Mouse (Mus musculus): ENCODE measurements around the gene Slc9b2. TPM values are rescaled to one million over a fixed set of nuclear protein-coding genes. Genes with fewer than 3 reads are reported as not detected.

Slc9b2 gene
- polyA plus RNA-seq, 1 experiment, result 3.6 TPM

DNA sequence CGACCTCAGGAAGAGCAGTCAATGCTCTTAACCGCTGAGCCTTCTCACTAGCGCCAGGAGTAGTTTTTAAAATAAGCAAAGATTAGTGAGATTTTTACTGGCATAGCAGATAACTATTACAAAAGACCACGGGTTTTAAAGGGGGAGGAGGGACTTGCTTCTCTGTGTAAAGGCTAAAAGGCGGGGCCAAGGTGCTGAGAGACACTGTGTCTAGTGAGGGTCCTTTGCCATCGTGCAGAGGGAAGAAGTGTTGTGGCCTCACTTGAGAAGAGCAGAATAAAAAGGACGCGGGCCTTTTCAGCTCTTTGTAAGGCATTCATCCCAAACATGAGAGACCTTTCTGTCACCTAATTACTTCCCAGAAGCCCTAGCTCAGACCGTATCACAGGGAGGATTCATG lies 2.9 kb upstream of the Slc9b2 start:
- DNase-seq (ENCODE audit: extremely low spot score in 1 of 2, low spot score in 1 of 2), result no peak

DNA sequence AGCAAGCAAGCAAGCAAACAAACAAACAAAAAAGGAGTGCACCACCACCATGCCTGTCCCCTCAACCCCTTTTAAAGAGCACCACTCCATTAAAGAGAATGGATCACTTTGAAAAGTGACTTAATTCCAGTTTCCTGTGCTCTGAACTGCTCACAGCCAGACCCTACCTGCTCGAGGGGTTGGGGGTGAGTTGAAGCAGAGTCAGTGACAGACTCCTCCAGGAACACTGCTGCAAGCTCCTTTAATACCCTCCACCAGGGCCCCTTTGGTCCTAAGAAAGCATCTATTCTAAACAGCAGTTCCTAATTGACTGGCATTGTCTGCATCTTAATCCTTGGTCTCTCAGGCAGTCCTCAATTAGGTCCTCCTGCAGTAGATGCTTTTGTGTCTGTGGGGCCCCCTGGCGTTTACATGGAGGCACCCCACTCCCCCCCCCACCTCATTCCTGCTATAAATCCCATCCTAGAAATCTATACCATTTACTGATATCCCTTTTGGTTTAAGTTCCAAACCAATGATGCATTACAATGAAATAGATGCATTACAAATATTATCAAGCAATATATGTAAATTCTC lies 5.5 kb downstream of the Slc9b2 start:
- DNase-seq (ENCODE audit: extremely low spot score in 1 of 2, low spot score in 1 of 2), result no peak

DNA sequence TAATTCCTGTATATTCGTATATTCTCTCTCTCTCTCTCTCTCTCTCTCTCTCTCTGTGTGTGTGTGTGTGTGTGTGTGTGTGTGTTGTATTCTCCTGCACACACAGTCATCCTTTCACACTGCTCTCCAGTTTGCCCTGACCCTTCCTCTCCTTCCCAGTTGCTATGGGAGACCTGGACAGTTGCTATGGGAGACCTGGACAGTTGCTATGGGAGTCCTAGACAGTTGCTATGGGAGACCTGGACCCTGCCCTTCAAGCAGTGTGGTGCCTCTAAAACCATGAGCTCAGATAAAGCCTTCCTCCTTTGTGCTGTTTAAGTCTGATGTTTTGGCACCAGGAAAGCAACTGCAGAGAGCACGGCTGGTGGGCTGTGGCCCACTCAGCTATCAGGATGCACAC lies 6.2 kb downstream of the Slc9b2 start:
- no peak for DNase-seq (ENCODE audit: extremely low spot score in 1 of 2, low spot score in 1 of 2)

DNA sequence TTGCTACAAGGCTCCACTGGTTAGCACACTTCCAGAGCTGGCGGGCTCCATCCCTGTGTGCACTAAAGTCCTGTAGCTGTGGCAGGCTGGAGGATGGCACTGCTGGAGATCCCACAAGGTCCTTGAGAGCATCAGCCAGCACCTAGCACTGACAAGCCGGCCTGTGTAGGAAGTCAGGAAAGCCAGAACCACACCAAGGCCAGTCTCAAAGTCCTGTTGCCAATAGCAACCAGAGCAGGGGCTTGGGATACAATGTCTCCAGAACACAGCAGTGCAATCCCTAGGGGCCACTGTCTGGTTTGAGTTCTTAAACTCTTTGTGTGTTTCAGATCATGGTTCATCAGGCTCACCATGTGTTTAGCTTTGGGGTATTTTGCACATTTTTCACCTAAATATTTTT lies 7.3 kb downstream of the Slc9b2 start:
- DNase-seq (ENCODE audit: extremely low spot score in 1 of 2, low spot score in 1 of 2), result no peak

DNA sequence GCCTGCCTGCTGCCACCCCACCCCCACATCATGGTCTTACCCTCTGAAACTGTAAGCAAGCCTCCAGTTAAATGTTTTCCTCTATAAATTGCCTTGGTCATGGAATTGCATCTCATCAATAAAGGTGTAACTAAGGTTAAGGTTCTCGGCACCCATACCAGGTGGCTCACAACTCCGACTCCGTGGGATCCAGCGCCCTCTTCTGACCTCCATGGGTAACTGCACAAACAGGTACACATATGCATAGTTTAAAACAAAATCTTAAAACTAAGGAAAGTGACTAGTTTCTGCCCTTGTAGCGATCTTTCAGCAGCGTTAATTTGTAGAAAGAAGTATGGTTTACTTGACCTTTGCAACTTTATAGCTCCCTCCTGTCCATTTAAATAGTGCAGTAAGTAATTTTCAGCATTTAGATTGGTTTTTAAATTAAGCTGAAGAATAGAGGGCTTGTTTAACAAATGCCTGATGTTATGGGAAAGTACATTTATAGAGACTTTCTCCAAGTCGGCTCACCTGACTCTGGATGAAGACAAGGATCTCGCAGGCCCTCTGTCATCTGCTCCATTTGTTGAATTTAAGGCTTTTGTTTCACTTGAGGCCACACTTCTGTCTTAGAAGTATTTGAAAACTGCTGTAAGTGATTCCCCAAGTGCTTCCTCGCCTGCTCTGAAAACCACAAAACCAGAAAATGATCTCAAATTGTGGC lies 8.4 kb downstream of the Slc9b2 start:
- DNase-seq (ENCODE audit: extremely low spot score in 1 of 2, low spot score in 1 of 2), result no peak

DNA sequence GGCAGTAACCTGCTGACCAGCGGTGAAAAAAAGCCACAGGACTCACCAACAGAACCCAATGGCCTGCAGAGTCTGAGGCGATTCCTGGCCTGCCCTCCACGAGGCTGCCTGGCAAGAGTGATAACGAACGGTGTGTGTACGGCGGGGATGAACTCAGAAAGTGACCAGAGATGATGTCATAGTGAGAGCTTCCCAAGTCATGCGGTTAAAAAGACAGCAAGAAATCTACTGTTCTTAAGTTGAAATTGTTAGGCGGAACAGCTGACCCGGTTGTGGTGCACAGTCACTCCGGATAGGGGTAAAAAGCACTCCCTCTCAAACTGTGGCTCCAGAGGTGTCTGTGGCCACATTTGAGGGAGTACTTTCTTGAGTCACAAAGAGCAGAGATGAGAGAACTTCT lies 10.8 kb downstream of the Slc9b2 start:
- no peak for DNase-seq (ENCODE audit: extremely low spot score in 1 of 2, low spot score in 1 of 2)

DNA sequence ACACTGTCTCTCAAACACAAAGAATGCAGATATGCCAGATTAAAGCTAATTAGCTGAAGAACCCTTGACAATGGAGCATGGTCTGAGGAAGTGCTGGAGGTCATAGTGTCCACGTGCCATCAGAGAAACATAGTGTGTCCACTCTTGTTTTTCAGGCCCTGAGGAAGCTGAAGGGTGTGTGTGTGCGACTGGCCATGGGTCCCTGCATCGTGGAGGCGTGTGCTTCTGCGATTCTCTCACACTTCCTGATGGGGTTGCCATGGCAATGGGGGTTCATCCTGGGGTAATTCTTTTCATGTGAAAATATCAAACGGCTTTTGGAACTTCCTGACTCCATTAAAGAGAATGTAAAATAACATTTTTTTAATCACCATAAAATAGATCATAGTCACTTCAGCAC lies 16.9 kb downstream of the Slc9b2 start:
- DNase-seq (ENCODE audit: extremely low spot score in 1 of 2, low spot score in 1 of 2), result peak in 1 of 2 experiments; percentile 16

DNA sequence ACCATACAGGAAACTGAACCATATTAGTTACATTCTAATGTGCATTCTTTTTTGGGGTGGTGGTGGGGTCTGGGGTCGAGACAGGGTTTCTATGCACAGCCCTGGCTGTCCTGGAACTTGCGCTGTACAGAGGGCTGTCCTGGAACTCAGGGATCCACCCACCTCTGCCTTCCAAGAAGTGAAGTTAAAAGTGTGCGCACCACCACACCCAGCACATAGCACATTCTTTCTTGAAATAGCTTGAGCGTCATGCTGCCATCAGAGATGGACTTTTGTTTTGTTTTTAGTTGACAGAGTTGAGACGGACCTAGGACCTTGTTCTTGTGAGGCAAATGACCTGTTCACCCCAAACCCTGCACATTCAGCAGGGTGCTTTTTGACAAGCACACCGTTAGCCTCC lies 19.7 kb downstream of the Slc9b2 start:
- no peak for DNase-seq (ENCODE audit: extremely low spot score in 1 of 2, low spot score in 1 of 2)

DNA sequence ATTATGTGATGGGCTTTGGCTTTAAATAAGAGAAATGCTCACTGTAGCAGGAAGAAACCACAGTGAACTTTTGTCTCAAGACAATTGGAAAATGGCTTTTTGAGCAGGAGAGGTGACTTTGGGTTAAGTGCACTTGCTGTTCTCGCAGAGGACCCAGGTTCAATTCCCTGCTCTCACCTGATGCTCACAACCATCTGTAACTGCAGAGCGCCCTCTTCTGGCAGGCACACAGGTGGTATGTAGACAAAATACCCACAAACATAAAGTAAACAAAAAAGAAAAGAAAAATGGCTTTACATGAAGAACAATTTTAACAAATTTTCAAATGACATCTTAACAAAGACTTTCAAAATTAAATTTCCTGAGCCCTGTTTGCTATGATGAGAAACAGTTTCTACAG lies 20.1 kb downstream of the Slc9b2 start:
- no peak for DNase-seq (ENCODE audit: extremely low spot score in 1 of 2, low spot score in 1 of 2)

DNA sequence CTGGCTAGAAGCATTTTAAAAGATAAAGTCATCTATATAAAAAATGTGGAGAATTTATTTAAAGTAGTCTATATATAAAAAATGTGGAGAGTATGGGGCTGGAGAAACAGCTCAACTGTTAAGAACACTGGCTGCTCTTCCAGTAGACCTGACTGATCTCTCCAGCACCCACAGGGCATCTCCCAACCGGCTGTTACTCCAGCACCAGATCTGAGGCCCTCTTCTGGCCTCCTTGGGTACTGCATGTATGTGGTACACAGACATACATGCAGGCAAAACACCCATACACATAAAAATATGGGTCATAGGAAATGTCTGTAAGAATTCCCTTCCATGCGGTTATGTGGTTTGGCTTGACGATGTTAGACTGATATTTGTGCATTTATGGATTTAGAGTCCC lies 21.1 kb downstream of the Slc9b2 start:
- peak in 1 of 2 experiments; percentile 34 for DNase-seq (ENCODE audit: extremely low spot score in 1 of 2, low spot score in 1 of 2)

DNA sequence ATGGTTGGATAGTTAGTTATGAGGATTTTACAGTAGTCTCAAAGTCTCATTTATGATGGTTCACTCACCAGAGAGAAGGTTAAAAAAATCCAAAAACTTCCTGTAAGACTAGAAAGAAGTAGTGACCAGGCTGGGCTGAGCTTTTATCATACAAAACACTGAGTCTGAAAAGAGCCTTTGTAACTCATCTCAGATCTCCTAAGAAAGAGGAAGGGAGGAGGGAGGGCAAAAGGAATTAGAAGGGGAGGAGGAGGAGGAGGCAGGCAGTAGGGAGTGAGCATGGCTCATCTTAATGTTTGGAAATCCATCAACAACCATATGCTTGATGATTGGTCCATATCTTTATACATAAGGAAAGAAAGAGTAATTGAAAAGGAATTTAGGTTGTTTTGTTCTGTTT lies 25.2 kb downstream of the Slc9b2 start:
- DNase-seq (ENCODE audit: extremely low spot score in 1 of 2, low spot score in 1 of 2), result no peak

DNA sequence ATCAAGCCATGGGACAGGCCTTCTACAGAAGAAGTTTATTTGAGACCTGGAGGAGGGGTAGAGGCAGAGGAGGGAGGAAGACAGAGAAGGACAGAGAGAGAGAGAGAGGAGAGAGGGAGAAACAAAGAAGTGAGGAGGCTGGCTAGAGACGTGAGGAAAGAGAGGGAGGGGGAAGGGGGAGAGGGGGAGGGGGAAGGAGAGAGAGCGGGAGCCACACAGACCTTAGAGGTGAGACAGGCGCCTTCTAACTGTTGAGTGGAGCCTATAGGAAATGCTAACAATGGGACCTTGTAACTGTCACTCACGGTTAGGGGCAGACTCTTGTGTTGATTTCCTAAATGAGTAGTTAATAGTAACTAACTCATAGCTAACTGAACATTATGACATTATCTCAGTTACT lies 26.3 kb downstream of the Slc9b2 start:
- DNase-seq (ENCODE audit: extremely low spot score in 1 of 2, low spot score in 1 of 2), result no peak

DNA sequence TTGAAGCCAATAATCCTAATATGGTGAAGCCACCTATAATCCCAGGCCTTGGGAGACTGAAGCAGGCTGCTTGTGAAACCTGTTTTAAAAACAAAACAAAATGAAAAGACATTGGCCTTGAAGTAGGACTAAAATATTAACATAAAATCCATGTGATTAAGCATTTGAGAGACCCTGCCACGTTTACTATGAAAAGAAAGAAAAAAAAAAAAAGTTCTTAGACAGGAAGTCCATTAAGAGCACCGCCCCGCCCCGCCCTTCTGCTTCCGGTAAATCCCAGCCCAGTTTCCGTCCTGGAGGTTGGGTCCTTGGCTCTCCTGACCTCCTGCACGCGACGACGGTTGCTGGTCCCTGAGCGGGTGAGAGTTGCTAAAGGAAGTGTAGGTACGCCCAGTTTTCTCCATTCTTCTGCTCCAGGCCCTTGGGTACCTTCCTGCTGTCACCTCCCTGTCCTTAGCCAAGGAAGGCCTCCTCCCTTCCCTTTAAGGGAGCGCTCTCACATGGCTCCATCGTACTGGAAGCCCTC lies 40.3 kb downstream of the Slc9b2 start, which contains the start of gene Slc9b1:
Slc9b1 (plus strand) TSS at position 291 of the 526 bp plus-strand sequence.
- DNase-seq (ENCODE audit: extremely low spot score in 1 of 2, low spot score in 1 of 2), result no peak

DNA sequence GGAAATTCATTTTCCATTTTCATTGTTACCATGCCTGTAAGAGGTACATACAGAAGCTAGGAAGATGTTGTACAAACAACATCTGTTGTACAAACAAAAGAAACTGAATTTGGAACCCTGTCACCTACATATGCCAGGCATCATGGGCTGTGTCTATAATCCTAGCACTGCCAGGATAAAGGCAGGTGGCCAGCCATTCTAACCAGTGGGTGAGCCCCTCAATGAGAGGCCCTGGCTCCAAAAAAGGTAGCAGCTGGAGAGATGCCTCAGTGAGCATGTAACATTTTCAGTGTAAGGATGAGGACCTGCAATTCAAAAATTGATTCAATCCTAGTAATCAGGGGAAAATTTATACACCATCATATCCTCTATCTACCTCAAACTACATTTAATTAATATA lies 41.5 kb downstream of the Slc9b2 start:
- no peak for DNase-seq (ENCODE audit: extremely low spot score in 1 of 2, low spot score in 1 of 2)

DNA sequence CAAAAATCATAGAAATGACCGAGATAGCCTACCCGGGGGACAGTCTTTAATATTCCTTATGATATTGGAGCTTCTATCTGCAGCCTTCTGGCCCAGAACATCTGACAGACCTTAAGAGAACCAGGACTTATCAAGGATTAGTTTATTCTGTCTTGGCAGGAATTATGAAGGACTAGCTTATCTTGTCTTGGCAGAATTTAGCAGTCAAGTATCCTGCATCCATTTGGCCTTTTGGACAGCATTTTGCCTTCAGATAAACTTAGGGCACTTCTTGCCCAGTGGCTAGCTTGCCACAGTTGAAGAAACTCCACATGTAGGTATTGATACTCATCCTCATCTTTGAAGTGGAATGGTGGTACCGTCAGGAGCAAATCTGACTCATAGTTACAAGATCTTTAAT lies 44.4 kb downstream of the Slc9b2 start:
- DNase-seq (ENCODE audit: extremely low spot score in 1 of 2, low spot score in 1 of 2), result no peak

DNA sequence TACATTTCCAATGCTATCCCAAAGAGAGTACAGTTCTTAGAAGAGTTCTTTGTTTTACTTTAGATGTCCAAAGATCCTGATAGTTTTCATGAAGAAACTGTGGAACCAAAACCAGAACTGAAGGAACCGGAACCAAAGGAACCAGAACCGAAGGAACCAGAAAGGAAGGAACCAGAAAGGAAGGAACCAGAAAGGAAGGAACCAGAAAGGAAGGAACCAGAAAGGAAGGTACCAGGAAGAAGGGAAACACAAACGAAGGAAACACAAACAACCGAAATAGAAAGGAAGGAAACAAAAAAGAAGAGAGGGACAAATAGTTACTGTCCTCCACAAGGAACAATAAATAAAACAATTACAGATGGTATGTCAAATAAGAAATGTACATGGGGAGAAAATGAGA lies 49.9 kb downstream of the Slc9b2 start:
- DNase-seq (ENCODE audit: extremely low spot score in 1 of 2, low spot score in 1 of 2), result no peak

DNA sequence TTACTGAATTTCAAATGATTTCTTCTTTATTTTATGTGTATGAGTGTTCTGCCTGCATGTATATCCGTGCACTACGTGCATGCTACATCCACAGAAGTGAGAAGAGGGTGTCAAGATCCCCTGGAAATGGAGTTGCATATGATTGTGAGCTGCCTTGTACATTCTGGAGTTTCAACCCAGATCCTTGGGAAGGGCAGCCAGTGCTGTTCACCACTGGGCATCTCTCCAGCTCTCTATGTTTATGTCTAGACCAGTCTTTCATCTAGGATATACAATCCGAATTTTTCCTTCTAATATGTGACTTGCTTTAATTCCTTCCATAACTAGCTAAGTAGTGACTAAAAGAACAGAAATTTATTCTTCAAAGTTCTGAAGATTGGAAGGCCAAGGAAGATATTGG lies 68.3 kb downstream of the Slc9b2 start:
- no peak for DNase-seq (ENCODE audit: extremely low spot score in 1 of 2, low spot score in 1 of 2)

DNA sequence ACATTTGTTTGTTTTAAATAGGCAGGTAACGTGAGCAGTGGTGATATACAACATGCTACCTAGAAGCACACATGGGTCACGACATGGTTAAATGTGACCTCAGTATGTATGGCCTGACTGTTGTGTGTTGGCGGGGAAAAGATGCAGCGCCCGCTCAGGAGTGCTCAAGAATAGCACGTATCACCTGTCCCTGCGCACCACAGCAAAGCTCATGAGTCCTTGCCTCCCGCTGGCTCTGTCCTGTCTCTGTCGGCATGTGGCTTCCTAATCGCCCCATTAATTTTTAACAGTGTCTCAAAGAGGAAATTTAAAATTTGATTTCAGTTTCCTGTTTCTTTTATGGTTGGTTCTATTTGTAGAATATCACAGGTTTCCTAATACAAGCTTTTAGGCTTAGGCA lies 69.9 kb downstream of the Slc9b2 start:
- no peak for DNase-seq (ENCODE audit: extremely low spot score in 1 of 2, low spot score in 1 of 2)

DNA sequence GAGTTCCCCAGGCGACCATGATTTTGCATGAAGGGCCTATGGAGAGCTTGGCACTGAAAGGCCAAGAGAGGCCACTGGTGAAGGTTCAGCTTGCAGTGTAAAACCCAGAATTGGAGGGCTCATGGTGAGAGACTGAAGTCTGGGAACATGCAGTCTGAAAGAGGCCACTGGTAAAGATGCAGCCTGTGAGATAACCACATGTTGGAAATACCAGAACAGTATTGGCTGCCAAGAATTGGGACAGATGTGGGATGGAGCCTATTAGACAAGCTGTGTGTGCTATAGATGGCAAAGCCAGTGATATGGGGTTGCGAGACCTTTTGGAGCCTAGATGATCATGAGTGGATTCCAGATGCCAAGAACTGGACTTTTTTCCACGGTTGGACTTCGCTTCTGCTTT lies 72.4 kb downstream of the Slc9b2 start:
- DNase-seq (ENCODE audit: extremely low spot score in 1 of 2, low spot score in 1 of 2), result no peak

DNA sequence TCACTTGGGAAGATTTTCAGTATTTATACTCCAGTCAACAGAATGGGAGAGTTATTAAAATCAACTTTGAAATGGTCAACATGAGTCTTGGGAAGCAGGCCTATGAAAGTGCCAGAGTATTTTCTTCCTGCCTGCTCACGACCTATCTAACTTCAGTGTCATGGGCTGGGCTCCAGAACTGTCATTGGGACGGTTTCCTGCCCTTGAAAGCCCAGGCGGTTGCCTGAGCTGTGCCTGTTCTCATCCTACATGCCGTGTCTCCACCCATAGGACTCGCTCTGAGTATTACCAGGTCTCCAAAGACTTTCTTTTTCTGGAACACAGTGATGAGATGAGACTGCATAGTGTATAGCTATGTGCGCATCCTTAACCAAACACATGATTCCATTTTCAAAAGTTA lies 85.7 kb downstream of the Slc9b2 start:
- DNase-seq (ENCODE audit: extremely low spot score in 1 of 2, low spot score in 1 of 2), result no peak
